Mouse (Mus musculus): Measurements from ENCODE around the gene Plin5. TPM values are rescaled to one million over a fixed set of nuclear protein-coding genes. Genes with fewer than 3 reads are reported as not detected.
A peak's percentile ranks its signal among the peaks of the same experiment; 100 is the strongest.

Plin5 gene
- 1 to 10 TPM in 1 of 2 experiments, under 1 TPM in 1; 0.75 to 1.2 TPM for total RNA-seq (2021)

DNA sequence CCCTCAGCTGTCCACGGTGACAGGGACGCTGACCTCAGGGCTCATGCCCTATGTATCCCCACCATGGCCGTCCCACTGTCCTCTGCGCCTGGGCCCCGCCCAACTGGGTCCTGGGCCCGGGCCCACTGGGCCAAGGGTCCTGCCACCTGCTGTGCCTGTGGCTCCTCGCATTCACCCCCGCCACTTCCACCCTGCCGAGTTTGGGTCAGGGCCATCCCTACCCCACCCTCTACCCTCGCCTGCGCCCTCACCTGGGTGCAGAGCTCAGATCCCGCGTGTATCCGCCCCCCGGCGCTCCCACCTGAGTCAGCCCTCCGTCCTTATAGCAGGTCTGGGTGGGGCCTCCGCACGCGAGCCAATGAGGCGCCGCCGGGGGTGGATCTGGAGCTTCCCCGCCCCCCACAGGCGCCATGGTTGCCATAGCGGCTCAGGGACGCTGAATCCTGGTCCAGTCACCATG lies at the start of gene Plin5:
TSS of gene Plin5 (minus strand) at position 346 of the 460 bp plus-strand sequence.
- peak in 1 of 2 experiments; percentile 81 for DNase-seq (ENCODE audit: extremely low spot score in 1 of 2, low spot score in 2 of 2)
- intact Hi-C loops (cut with DNase I), result no loop called here

DNA sequence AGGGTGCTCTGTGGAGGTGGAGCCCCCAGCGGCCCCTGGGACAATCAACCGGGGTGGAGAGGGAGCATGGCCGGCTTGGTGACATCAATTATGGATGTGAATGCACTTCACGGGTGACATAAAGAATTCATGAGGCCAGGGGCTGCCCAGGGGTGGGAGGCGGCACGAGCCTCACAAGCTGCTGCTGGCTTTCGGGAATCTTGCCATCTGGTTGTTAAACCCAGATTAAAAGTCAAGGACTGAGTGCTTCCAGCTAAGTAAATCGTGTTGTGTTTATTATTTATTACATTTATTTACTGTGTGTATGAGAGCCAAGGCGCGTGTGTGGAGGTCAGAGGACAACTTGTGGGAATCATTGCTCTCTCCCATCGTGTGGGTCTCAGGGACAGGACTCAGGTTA lies 48.3 kb upstream of the Plin5 start:
- DNase-seq (ENCODE audit: extremely low spot score in 1 of 2, low spot score in 2 of 2), result no peak
- intact Hi-C loops (cut with DNase I), result no loop called here

DNA sequence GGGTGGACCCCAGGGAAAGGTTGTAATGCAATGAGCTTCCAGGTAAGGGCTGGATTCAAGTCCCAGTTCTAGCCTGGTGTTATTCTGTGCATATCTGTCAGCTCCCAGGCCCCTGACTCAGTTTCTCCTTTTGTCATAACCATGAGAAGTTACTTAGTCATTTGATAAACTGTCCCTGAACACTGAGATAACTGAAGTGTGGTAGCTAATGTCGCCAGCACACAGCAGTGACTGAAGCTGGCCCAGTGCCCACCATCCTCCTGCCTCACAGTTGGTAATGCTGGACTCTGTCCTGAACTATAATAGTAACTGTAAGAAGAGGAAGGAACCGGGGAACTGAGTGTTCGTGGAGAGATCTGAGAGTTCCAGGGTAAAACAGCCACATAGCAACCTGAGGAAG lies 47.1 kb upstream of the Plin5 start:
- no peak for DNase-seq (ENCODE audit: extremely low spot score in 1 of 2, low spot score in 2 of 2)

DNA sequence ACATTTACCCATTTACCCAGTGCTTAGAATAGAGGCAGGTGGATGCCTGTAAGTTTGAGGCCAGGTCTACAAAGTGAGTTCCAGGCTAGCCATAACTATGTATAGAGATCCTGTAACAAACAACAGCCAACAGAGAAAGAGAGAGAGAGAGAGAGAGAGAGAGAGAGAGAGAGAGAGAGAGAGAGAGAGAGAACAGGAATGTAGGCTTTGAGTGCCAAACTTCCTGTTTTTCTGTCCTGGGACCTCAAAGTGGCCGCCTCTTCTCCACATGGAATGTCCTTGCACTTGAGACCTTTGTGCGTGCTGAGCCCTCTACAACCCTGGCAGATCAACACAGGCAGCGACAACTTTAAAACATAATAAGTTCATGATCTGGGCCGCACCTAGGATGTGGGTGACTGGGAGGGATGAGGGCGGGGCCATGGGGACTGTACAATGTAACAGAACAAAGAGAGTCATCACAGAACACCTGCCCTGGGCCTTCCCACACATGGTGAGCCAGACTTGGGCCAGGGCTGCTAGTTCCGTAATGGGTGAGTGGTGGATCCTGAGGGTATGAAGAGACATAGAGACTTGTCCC lies 46.2 kb upstream of the Plin5 start:
- intact Hi-C loops (cut with DNase I), result no loop called here
- no peak for DNase-seq (ENCODE audit: extremely low spot score in 1 of 2, low spot score in 2 of 2)

More for the DNA sequence above, 47.1 kb upstream of the Plin5 start:
- intact Hi-C loops (cut with DNase I), result no loop called here

DNA sequence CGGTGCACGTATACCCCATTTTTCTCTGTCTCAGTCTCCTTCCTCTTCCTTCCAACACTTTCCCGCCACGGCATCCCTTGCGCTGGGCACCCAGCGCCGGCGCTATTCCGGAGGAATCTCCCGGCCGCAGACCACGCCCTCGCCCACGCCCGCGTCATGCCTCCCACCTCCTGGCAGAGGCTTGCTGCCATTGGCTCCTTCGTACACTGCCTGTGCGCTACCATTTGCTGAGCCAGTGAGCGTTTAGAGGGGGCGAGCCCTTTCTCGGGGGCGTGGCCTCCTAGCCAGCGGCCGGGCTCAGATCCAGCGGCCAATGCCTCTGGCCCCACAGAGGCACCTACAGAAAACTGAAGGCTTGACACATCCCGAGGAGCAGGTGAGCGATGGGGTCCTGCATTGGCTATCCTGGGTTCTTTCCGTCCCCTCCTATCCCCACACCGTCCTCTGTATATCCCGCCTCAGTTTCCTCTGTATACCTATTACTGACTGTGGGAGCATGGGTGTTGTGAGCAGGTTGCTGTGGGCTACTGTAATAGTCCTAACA lies 44.9 kb upstream of the Plin5 start, which contains the start of gene Tnfaip8l1:
TSS of gene Tnfaip8l1 (plus strand) at position 247 of the 544 bp plus-strand sequence.
- intact Hi-C loops (cut with DNase I), result no loop called here
- DNase-seq (ENCODE audit: extremely low spot score in 1 of 2, low spot score in 2 of 2), result peak; percentile 95 to 98

DNA sequence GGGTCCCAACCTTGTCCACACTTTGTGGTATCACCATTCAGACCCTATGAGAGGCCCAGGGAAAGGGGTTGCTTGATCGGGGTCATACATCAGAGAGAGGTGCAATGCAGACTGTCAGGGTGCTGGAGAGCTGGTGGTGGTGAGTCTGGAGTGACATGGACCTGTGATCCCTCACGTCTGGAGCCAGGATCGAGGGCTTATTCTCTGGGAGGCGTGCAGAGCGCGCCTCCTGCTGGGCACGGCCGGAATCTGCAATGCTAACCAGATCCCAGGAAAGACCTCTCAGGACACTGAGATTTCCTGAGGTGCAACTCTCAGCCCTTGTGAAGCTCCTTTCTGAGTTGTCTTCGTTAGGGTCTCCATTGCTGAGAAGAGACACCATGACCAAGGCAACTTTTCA lies 42.3 kb upstream of the Plin5 start:
- intact Hi-C loops (cut with DNase I), result no loop called here
- DNase-seq (ENCODE audit: extremely low spot score in 1 of 2, low spot score in 2 of 2), result no peak

DNA sequence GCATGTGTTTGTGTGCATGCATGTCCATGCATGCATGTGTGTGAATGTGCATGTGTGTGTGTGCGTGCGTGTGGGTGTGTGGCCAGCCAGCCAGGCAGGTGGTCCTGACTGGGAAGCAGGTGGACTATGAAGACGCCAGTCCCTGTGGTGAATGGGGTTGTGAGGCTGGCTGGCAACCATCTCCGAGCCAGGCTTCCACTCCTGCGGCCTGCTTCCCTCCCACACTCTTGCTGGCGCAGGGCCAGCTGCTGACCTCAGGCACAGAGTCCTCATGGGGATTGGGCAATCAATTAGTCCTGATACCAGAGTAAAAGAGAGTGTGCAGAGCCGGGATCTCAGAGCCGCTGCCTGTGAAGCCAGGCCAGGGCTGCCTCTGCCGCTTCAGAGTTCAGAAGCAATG lies 36.2 kb upstream of the Plin5 start:
- DNase-seq (ENCODE audit: extremely low spot score in 1 of 2, low spot score in 2 of 2), result peak in 1 of 2 experiments; percentile 72

DNA sequence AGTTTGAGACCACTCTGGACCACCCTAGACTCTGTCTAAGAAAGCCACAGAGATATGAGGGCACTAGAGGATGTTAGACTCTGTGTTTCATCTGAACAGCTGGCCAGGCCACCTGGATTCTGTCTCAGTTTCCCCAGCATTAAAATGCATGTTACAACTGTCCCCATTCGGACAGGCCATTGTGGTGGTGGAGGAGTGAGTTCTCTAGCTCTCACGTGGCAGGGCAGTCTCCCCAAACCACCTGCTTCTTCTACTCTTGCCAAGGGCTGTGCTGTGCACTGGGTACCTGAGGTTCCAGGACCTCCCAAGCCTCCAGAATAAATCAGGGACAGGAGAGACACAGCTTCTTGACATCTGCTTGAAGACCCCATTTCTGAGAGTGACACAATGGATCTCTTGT lies 32.5 kb upstream of the Plin5 start:
- no peak for DNase-seq (ENCODE audit: extremely low spot score in 1 of 2, low spot score in 2 of 2)
- intact Hi-C loops (cut with DNase I), result no loop called here

More for the DNA sequence above, 36.2 kb upstream of the Plin5 start:
- intact Hi-C loops (cut with DNase I), result no loop called here

DNA sequence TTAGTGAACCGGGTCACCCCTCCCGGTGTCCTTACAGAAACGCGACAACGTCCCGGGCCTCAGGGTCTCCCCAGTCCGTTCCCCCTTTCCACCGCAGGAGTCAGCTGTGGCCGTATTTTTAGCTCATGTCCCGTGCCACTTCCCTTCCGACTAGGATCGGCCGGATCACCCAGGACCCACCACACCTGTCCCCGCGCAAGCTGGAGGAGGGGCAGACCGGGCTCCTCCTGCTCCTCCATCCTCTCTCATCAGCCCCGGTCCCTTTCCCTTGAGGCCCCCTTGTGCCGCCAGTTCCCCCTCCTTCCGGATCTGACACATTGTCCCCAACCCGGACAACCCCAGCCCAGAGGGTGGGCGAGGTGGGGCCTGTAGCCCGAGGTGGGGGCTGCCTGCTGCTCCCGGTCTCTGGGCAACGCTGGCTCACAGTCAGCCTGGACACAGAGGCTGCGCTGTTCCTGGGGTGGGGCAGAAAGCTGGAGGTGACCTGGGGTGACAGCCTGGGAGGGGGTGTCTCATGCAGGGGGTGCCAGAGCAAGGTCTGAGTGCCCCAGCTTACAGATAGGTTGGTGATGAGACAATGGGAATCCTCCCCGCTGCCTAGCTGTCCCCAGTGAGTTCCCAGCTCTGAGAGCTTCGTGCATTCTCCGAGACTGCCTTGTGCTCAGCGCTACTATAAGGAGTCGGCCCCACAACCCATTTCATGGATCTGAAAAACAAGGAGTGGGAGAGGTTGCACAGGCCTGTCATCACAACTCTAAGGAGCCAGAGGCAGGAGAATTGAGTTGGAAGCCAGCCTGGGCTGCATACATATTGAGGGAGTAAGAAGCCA lies 31.6 kb upstream of the Plin5 start:
- intact Hi-C loops (cut with DNase I), result no loop called here

DNA sequence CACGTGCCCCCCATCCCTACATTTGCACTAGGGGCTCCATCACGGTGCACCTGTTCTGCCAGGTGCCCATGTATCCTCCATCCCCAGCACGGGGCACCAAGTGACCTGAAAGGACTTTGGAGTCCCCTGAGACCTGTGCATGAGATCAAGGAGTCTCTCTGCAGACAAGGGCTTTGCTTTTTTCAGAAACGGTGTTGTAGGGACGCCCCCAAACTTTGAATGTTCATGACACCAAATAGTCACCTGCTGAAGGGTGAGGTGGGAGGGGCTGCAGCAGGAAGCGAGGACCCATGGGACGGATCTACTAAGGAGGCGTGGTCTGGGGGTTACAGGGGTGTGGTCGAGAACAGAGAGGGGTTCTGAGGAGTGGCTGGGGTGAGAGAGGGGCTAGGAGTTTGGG lies 30.9 kb upstream of the Plin5 start:
- DNase-seq (ENCODE audit: extremely low spot score in 1 of 2, low spot score in 2 of 2), result no peak
- intact Hi-C loops (cut with DNase I), result no loop called here

More for the DNA sequence above, 31.6 kb upstream of the Plin5 start:
- no peak for DNase-seq (ENCODE audit: extremely low spot score in 1 of 2, low spot score in 2 of 2)

DNA sequence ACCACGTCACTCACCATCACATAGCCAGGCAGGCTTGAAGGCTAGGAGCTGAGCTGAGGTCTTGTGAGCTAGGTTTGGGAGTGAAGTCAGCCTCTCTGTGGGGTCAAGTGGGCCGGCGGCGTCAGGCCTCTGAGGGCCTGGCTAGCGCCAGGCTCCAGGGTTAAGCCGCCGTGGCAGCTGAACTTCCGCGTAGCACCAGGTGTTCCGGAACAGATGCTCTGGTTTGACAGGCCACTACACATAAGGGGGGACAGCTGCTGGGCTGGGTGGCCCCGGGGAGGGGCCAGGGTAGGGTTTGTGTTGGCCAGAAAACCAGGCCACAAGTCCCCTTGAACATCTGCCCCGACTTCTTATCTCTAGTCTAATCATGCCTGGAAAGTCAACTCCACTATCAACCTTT lies 30.0 kb upstream of the Plin5 start:
- intact Hi-C loops (cut with DNase I), result no loop called here
- DNase-seq (ENCODE audit: extremely low spot score in 1 of 2, low spot score in 2 of 2), result no peak

DNA sequence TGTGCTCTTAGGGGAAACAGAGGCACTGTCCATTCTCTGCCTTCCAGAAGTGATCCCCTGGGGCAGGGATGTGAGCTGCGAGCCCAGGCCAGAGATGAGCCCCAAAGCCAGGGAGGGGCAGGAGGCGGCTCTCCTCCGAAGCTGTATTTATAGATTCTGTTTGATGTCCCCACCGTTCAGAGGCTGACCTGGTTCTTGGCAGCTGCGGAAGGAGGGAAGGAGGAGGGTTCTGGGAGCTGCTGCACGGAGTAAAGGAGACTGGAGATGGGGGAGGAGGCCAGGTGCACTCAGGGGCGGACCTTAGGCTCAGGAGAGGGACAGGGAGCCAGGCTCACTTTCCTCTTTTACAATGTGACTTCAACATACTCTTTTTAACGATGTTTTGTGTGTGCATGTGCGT lies 28.7 kb upstream of the Plin5 start:
- intact Hi-C loops (cut with DNase I), result no loop called here
- no peak for DNase-seq (ENCODE audit: extremely low spot score in 1 of 2, low spot score in 2 of 2)

DNA sequence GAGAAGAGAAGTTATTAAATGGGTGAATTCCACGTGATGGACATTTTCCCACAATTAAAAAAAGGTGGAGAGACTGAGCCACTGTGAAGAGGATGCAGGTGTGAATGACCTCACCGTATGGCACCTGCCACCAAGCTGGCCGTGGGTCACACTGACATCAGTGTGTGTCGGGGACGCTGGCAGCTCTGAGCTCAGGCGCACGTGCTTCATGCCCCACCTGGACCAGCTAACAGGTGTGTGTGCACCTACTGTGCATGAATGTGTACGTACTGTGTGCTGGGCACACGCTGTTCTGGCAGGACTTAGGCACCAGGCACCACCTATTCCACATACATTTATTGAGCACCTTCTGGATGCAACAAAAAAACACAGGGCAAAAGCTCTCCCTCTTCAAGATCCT lies 27.1 kb upstream of the Plin5 start:
- intact Hi-C loops (cut with DNase I), result no loop called here
- no peak for DNase-seq (ENCODE audit: extremely low spot score in 1 of 2, low spot score in 2 of 2)

DNA sequence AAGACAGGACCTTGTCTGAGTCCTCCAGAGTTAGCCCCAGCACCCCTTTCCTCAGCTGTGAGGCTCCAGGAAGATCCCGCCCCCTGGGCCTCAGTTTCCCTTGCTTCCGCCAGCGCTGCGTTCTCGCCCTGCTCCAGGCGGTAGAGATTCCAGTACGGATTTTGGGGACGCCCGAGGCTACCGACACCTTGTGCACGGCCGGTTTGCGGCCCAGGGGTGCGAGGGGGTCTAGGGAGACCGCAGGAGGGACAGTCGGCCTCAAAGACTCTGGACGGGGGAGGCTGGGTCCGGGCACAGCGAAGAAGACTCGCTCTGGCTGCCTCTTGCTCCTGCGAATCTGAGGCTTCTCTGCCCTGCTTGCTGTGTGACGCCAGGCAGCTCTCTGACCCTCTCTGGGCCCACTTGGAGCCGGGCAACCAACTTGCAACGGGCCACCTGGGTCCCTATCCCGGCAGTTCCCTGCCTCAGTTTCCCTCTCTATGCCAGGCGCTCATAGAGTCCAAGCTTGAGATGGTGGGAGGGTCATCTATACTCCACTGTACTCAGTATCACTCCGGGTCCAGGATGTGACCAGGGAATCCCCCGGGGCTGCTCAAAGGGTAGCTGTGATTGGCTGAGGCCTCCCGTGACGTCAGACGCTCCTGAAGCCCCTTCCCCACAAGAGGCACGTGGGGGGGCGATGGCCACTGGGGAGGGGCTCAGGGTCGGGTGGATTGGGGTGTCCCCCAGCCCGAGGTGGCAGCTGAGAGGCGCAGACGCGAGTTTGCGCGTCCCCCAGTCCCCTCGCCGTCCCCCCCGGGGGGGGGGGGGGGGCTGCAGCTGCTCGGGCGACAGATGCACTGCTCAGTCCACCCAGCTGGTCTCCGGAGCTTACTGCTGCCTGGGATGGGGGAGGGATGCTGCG lies 24.6 kb upstream of the Plin5 start:
- peak in 1 of 2 experiments; percentile 71 for DNase-seq (ENCODE audit: extremely low spot score in 1 of 2, low spot score in 2 of 2)
- intact Hi-C loops (cut with DNase I), result no loop called here

DNA sequence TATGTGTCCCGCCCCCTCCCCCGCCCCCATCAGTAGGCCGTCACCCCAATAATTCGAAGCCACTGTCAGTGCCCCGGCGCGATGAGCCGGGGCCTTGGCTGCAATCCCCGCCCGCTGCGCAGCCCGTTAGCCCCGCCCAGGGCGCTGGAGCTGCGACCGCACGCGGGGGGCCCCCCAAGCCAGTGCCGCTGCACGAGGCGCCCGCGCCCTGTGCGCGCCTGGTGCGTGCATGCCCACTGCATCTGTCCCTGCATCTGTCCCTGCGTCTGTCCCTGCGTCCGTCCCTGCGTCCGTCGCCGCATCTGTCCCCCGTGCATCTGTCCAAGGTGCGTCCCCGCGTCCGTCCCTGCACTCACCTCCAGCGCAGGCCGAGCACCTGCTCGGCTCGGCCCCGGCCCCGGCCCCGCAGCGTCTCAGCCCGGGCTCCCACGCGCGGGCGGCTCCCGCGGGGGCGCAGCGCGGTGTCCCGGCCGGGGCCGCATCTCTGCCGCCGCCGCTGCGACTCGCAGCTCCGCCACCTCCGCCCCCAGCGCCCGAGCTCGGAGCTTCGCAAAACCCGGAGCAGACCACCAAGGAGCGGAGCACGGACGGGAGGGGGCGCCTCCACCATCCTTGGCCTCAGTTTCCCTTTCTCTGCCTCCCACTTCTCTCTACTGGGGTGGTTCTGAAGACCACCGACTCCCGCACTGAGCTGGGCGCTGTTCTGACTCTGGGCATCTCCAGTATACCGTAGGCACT lies 22.6 kb upstream of the Plin5 start, which contains the start of gene Sema6b:
TSS of gene Sema6b (minus strand) at position 486 of the 738 bp plus-strand sequence.
- peak in 1 of 2 experiments; percentile 89 for DNase-seq (ENCODE audit: extremely low spot score in 1 of 2, low spot score in 2 of 2)
- intact Hi-C loops (cut with DNase I), result no loop called here

DNA sequence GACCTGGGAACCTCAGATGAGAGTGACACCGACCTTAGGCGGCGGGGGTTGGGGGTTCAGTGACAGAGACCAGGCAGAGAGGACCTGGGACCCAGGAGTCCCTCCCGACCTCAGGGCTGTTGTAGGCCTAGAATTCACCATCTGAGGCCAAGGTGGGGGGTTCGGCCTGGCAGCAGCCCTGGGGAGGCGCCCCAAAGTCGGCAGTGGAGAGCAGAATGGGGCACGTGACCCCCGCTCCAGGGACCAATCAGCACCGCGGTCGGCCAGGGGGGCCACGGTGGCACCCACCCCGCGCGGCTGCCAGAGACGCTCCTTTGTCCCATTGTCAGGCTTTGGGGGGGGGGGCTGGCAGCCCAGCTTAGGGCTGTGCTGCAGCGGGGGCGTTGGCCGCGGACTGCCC lies 22.0 kb upstream of the Plin5 start:
- intact Hi-C loops (cut with DNase I), result no loop called here
- DNase-seq (ENCODE audit: extremely low spot score in 1 of 2, low spot score in 2 of 2), result peak in 1 of 2 experiments; percentile 73

DNA sequence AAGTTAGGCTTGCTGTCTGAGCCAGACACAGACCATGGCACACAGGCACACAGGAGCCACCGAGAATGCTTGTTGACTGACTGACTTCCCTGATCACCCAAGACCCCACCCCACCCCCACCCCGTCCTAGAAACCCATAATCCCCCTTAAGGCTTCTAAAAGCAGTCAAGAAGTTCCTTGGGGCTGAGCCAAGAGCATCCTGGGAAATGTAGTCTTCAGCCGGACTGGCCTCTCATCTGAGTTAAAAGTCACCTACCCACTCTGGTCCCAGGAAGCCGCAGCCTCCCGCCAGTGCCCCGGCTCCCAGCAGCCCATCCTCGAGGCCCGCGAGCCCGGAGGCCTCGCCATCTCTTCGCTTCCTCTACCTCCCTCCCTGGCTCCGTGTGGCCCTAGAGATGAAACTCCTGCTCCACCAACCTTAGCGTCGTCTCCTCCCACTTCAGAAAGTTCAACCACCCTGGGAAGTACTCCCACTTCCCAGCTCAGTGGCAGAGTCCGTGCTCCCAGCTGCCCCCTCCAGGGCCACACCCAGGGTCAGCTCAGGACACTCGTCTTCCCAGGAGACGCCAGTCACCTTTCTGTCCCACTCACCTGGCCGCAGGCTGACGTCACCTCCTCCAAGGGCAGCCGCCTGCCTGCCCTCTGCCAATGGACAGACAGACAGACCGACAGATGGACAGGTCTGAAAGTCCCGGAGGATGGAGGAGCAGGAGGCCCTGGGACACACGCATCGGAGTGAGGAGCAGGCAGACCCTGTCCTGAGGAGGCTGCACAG lies 20.6 kb upstream of the Plin5 start:
- DNase-seq (ENCODE audit: extremely low spot score in 1 of 2, low spot score in 2 of 2), result peak in 1 of 2 experiments; percentile 46
- intact Hi-C loops (cut with DNase I), result no loop called here
